Mouse (Mus musculus): ENCODE results near the gene Gm49378. TPM values are rescaled to one million over a fixed set of nuclear protein-coding genes. Genes with fewer than 3 reads are reported as not detected.
A peak's percentile ranks its signal among the peaks of the same experiment; 100 is the strongest.

Gm49378 gene
- polyA plus RNA-seq, 1 experiment from 2014 or later, result 2.1 TPM

- H3K27ac ChIP-seq (ENCODE audit: low read depth), result peak within 1 kb of the TSS; percentile 77
- DNase-seq, result no peak
- H3K4me2 ChIP-seq, result peak within 1 kb of the TSS; percentile 62
- H3K9ac ChIP-seq, result peak within 1 kb of the TSS; percentile 53
- H3K4me3 ChIP-seq (ENCODE audit: low read depth, low read length), result peak within 1 kb of the TSS; percentile 32
- WGBS, result 84% methylated on average over 7 of the region's 7 CpGs
- H3K36me3 ChIP-seq (ENCODE audit: insufficient read depth), result peaks cover 68% of the 10 kb centered on the region
- H3K27me3 ChIP-seq (ENCODE audit: insufficient read depth, low read length), result no peaks in the 10 kb centered on the region
- no peaks in the 10 kb centered on the region for H3K9me3 ChIP-seq (ENCODE audit: low read depth, low read length)
- H3K4me1 ChIP-seq (ENCODE audit: insufficient read depth), result 0 out of 2 replicates have a peak, but pooled peaks cover 4% of the 10 kb centered on the region
- no peak for TF ChIP-seq CTCF (IDR thresholded peaks at IDR 0.05; ENCODE audit: low read depth)
- ATAC-seq (ENCODE audit: insufficient read depth), result no peak
These were observed 34.4 kb downstream of the Gm49378 start, which contains the start of gene Irf9 for GRCm38 (mm10) chr14:55603271-55603632. Gene Irf9 (plus strand): TSS chr14:55603571.

GRCm38 (mm10) chr14:55598521-55599390 is 38.9 kb downstream of the Gm49378 start:
- Histone ChIP-seq H3K27me3 (ENCODE audit: insufficient read depth, low read length) (no peaks in the 10 kb centered on the region), H3K4me1 (ENCODE audit: insufficient read depth) (no peaks in the 10 kb centered on the region), H3K4me3 (ENCODE audit: low read depth, low read length) (no peak overlapping the region), H3K9me3 (ENCODE audit: low read depth, low read length) (no peaks in the 10 kb centered on the region), H3K9ac (no peak overlapping the region), H3K36me3 (ENCODE audit: insufficient read depth) (peaks cover 79% of the 10 kb centered on the region), H3K4me2 (no peak overlapping the region), H3K27ac (ENCODE audit: low read depth) (no peak overlapping the region)
- WGBS, result 92% methylated on average over 21 of the region's 21 CpGs
- no peak for TF ChIP-seq CTCF (IDR thresholded peaks at IDR 0.05; ENCODE audit: low read depth)
- ATAC-seq (ENCODE audit: insufficient read depth) (no peak), DNase-seq (no peak)

- Histone ChIP-seq H3K4me1 (ENCODE audit: insufficient read depth) (peaks cover 6% of the 10 kb centered on the region; the same call in 1 of the 2 replicates), H3K4me3 (ENCODE audit: low read depth, low read length) (no peak overlapping the region), H3K36me3 (ENCODE audit: insufficient read depth) (peaks cover 64% of the 10 kb centered on the region), H3K9ac (no peak overlapping the region), H3K9me3 (ENCODE audit: low read depth, low read length) (no peaks in the 10 kb centered on the region), H3K27me3 (ENCODE audit: insufficient read depth, low read length) (no peaks in the 10 kb centered on the region), H3K4me2 (no peak overlapping the region), H3K27ac (ENCODE audit: low read depth) (no peak overlapping the region)
- DNase-seq, result peak; percentile 27
- 80% methylated on average over 13 of the region's 13 CpGs for WGBS
- no peak for ATAC-seq (ENCODE audit: insufficient read depth)
- no peak for TF ChIP-seq CTCF (IDR thresholded peaks at IDR 0.05; ENCODE audit: low read depth)
These were observed 41.5 kb downstream of the Gm49378 start for GRCm38 (mm10) chr14:55596036-55596690.

GRCm38 (mm10) chr14:55592226-55592625 is 45.5 kb downstream of the Gm49378 start:
- Histone ChIP-seq H3K4me3 (ENCODE audit: low read depth, low read length) (peak overlapping the region; percentile 88), H3K9ac (peak overlapping the region; percentile 79), H3K9me3 (ENCODE audit: low read depth, low read length) (no peaks in the 10 kb centered on the region), H3K4me1 (ENCODE audit: insufficient read depth) (peaks cover 6% of the 10 kb centered on the region; the same call in 1 of the 2 replicates), H3K4me2 (peak overlapping the region; percentile 94), H3K27ac (ENCODE audit: low read depth) (peak overlapping the region; percentile 94; the same call in 1 of the 2 replicates), H3K36me3 (ENCODE audit: insufficient read depth) (peaks cover 42% of the 10 kb centered on the region), H3K27me3 (ENCODE audit: insufficient read depth, low read length) (no peaks in the 10 kb centered on the region)
- ATAC-seq (ENCODE audit: insufficient read depth) (no peak), DNase-seq (peak; percentile 17)
- WGBS, result 2% methylated on average over 16 of the region's 16 CpGs
- no peak for TF ChIP-seq CTCF (IDR thresholded peaks at IDR 0.05; ENCODE audit: low read depth)

- H3K36me3 ChIP-seq (ENCODE audit: insufficient read depth), result peaks cover 40% of the 10 kb centered on the region
These were observed 46.3 kb downstream of the Gm49378 start, which contains the start of gene Rnf31 for GRCm38 (mm10) chr14:55591331-55591891. Gene Rnf31 (plus strand): TSS chr14:55591708.

GRCm38 (mm10) chr14:55590748-55591330 is 46.9 kb downstream of the Gm49378 start, which contains the start of gene Psme2:
Gene Psme2 (minus strand): TSS chr14:55591113.
- peak within 1 kb of the TSS; percentile 79 for H3K9ac ChIP-seq
- DNase-seq (peak; percentile 98), ATAC-seq (ENCODE audit: insufficient read depth) (peak; percentile 98)
- peak within 1 kb of the TSS; percentile 94 for H3K4me2 ChIP-seq
- peaks cover 6% of the 10 kb centered on the region; the same call in 1 of the 2 replicates for H3K4me1 ChIP-seq (ENCODE audit: insufficient read depth)
- peaks cover 34% of the 10 kb centered on the region for H3K36me3 ChIP-seq (ENCODE audit: insufficient read depth)
- TF ChIP-seq CTCF (IDR thresholded peaks at IDR 0.05; ENCODE audit: low read depth), result no peak
- peak within 1 kb of the TSS; percentile 88 for H3K4me3 ChIP-seq (ENCODE audit: low read depth, low read length)
- no peaks in the 10 kb centered on the region for H3K27me3 ChIP-seq (ENCODE audit: insufficient read depth, low read length)
- H3K27ac ChIP-seq (ENCODE audit: low read depth), result peak within 1 kb of the TSS; percentile 94
- WGBS, result under 1% methylated on average over 22 of the region's 22 CpGs
- H3K9me3 ChIP-seq (ENCODE audit: low read depth, low read length), result no peaks in the 10 kb centered on the region

More at GRCm38 (mm10) chr14:55591331-55591891, 46.3 kb downstream of the Gm49378 start, which contains the start of gene Rnf31:
- WGBS, result under 1% methylated on average over 31 of the region's 33 CpGs
- ATAC-seq (ENCODE audit: insufficient read depth), result peak; percentile 93
- Histone ChIP-seq H3K9me3 (ENCODE audit: low read depth, low read length) (no peaks in the 10 kb centered on the region), H3K27me3 (ENCODE audit: insufficient read depth, low read length) (no peaks in the 10 kb centered on the region), H3K4me1 (ENCODE audit: insufficient read depth) (peaks cover 6% of the 10 kb centered on the region; the same call in 1 of the 2 replicates), H3K9ac (peak within 1 kb of the TSS; percentile 79), H3K27ac (ENCODE audit: low read depth) (peak within 1 kb of the TSS; percentile 94), H3K4me3 (ENCODE audit: low read depth, low read length) (peak within 1 kb of the TSS; percentile 88), H3K4me2 (peak within 1 kb of the TSS; percentile 94)
- peak; percentile 96 for DNase-seq
- no peak for TF ChIP-seq CTCF (IDR thresholded peaks at IDR 0.05; ENCODE audit: low read depth)
